Mouse (Mus musculus) embryonic fibroblast, embryonic 13.5 days (primary cell): ENCODE measurements around the gene Adad2.

ENCODE experiments used
- CTCF ChIP-seq: IDR thresholded peaks from 2 replicates; pipeline ENCODE4 v1.5.1; 2011; ENCODE audit warnings: mild to moderate bottlenecking, control low read depth, low read length, moderate library complexity, borderline replicate concordance; ENCODE audit not compliant: insufficient read depth
- POLR2A ChIP-seq: IDR thresholded peaks from 2 replicates; pipeline ENCODE4 v1.6.1; 2011; ENCODE audit warnings: low read depth, mild to moderate bottlenecking, control low read depth, low read length, moderate library complexity

DNA sequence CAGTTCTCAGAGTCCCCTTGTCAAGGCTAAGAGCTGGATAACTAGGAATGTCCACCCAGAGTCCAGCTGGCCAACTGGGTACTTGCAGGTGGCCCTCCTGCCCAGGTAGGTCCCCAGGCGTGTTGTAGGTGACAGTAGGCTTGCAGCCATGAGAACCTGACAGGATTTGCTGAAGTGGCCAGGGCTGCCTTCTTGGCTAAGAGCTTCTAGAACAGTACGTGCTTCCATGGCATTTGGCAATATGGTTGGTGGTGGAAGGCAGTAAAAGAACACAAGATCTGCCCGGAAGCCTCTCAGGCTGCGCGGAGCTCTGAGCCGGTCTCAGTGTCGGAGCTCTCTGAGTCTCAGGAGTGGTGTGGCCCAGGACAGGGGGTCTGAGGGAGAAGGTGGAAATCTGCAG is 12.4 kb downstream of the Adad2 start:
- TF ChIP-seq CTCF (no peak), POLR2A (no peak)
